10 mouse cellular contexts compared by ENCODE assay signal in the genomic region with DNA sequence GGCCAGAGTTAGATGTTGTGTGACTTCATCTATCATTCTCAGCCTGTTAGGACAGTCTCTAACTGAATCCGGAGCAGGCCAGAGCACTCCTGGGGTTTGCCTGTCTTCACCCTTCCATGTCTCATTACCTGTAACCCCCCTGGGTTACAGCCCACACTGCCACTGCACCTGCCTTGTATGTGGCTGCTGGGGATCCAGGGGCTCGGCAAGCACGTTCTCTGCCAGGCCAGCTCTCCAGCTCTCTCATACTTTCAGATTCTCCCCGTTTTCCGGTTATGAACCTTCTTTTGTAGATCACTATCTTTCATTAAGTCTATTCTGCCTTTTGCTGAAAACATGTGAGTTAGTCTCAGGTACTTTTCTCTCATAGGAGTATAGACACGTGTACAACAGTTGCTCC. TPM values are rescaled to one million over a fixed set of nuclear protein-coding genes. Genes with fewer than 3 reads are reported as not detected.
A peak's percentile ranks its signal among the peaks of the same experiment; 100 is the strongest.
DNase-seq lines count a peak whose midpoint lies in the region; ATAC-seq and TF ChIP-seq lines count a peak whose summit lies in the region.
"Had no signal": no experiment of that assay in that cellular context is flagged by ENCODE, and none has a peak within 500 bp of the region (broad histone marks: within the 10 kb centered on the region; RNA-seq: fewer than 3 reads in every experiment).

No protein-coding gene starts in this region.

- 84% methylated on average over 6 of the region's 6 CpGs for WGBS in forebrain, embryonic 12.5 days
- WGBS in forebrain, postnatal 0 days = 71% methylated on average over 6 of the region's 6 CpGs
- WGBS in midbrain, embryonic 12.5 days = 84% methylated on average over 6 of the region's 6 CpGs
- WGBS in midbrain, embryonic 14.5 days = 79% methylated on average over 6 of the region's 6 CpGs
- 63% methylated on average over 6 of the region's 6 CpGs for WGBS in liver, postnatal 0 days (ENCODE audit: insufficient replicate concordance)
- WGBS in hindbrain, embryonic 16.5 days = 72% methylated on average over 6 of the region's 6 CpGs

- peaks cover 20% of the 10 kb centered on the region for H3K4me1 ChIP-seq in forebrain, embryonic 12.5 days
- H3K4me1 ChIP-seq in forebrain, postnatal 0 days (ENCODE audit: insufficient read depth) = peaks cover 5% of the 10 kb centered on the region; the same call in 1 of the 2 replicates
- peaks cover 10% of the 10 kb centered on the region for H3K4me1 ChIP-seq in midbrain, embryonic 12.5 days
- H3K4me1 ChIP-seq in midbrain, embryonic 14.5 days (ENCODE audit: control insufficient read depth, insufficient read depth, low read length) = peaks cover 4% of the 10 kb centered on the region
- peaks cover 11% of the 10 kb centered on the region for H3K4me1 ChIP-seq in liver, postnatal 0 days (ENCODE audit: insufficient read depth)
- peaks cover 7% of the 10 kb centered on the region; the same call in 1 of the 2 replicates for H3K4me1 ChIP-seq in hindbrain, embryonic 16.5 days (ENCODE audit: control insufficient read depth, insufficient read depth, low read depth, low read length)

- 0 out of 2 replicates have a peak, but pooled peaks cover 7% of the 10 kb centered on the region for H3K9me3 ChIP-seq in forebrain, embryonic 12.5 days
- no peaks in the 10 kb centered on the region for H3K9me3 ChIP-seq in forebrain, postnatal 0 days (ENCODE audit: low read length)
- no peaks in the 10 kb centered on the region for H3K9me3 ChIP-seq in midbrain, embryonic 12.5 days
- no peaks in the 10 kb centered on the region for H3K9me3 ChIP-seq in midbrain, embryonic 14.5 days (ENCODE audit: control insufficient read depth, low read length)
- no peaks in the 10 kb centered on the region for H3K9me3 ChIP-seq in liver, postnatal 0 days (ENCODE audit: low read length)
- 0 out of 2 replicates have a peak, but pooled peaks cover 1% of the 10 kb centered on the region for H3K9me3 ChIP-seq in hindbrain, embryonic 16.5 days (ENCODE audit: control insufficient read depth, low read length)

- no peaks in the 10 kb centered on the region for H3K27me3 ChIP-seq in forebrain, embryonic 12.5 days
- H3K27me3 ChIP-seq in forebrain, postnatal 0 days (ENCODE audit: insufficient read depth, low read length) = no peaks in the 10 kb centered on the region
- H3K27me3 ChIP-seq in midbrain, embryonic 12.5 days = no peaks in the 10 kb centered on the region
- H3K27me3 ChIP-seq in midbrain, embryonic 14.5 days (ENCODE audit: control insufficient read depth, insufficient read depth, low read length) = no peaks in the 10 kb centered on the region
- H3K27me3 ChIP-seq in liver, postnatal 0 days (ENCODE audit: insufficient read depth, low read length) = no peaks in the 10 kb centered on the region
- no peaks in the 10 kb centered on the region for H3K27me3 ChIP-seq in hindbrain, embryonic 16.5 days (replicated peaks; ENCODE audit: control insufficient read depth, insufficient read depth, low read length)

- TF ChIP-seq EP300 in liver, postnatal 0 days (IDR thresholded peaks at IDR 0.05; ENCODE audit: low read depth) = no peak

- peak overlapping the region; percentile 89; the same call in 1 of the 2 replicates for H3K9ac ChIP-seq in forebrain, embryonic 12.5 days
- no peak overlapping the region for H3K9ac ChIP-seq in forebrain, postnatal 0 days
- peak overlapping the region; percentile 31; the same call in 1 of the 2 replicates for H3K9ac ChIP-seq in midbrain, embryonic 12.5 days (replicated peaks)
- H3K9ac ChIP-seq in midbrain, embryonic 14.5 days (replicated peaks; ENCODE audit: low read length) = no peak overlapping the region
- H3K9ac ChIP-seq in liver, postnatal 0 days (replicated peaks) = 0 out of 2 replicates have a peak overlapping the region, but pooled peaks have one; percentile 10
- H3K9ac ChIP-seq in hindbrain, embryonic 16.5 days (ENCODE audit: low read depth, low read length) = no peak overlapping the region

- peaks cover 29% of the 10 kb centered on the region for H3K36me3 ChIP-seq in forebrain, embryonic 12.5 days (replicated peaks)
- no peaks in the 10 kb centered on the region for H3K36me3 ChIP-seq in forebrain, postnatal 0 days (ENCODE audit: insufficient read depth)
- peaks cover 25% of the 10 kb centered on the region for H3K36me3 ChIP-seq in midbrain, embryonic 12.5 days
- peaks cover 11% of the 10 kb centered on the region for H3K36me3 ChIP-seq in midbrain, embryonic 14.5 days (ENCODE audit: control insufficient read depth, insufficient read depth, low read length)
- H3K36me3 ChIP-seq in liver, postnatal 0 days (replicated peaks; ENCODE audit: insufficient read depth, low read length) = peaks cover 19% of the 10 kb centered on the region
- peaks cover 3% of the 10 kb centered on the region; the same call in 1 of the 2 replicates for H3K36me3 ChIP-seq in hindbrain, embryonic 16.5 days (ENCODE audit: control insufficient read depth, insufficient read depth, low read length)

- no peak for TF ChIP-seq CTCF in forebrain, postnatal 0 days (IDR thresholded peaks at IDR 0.05; ENCODE audit: low read depth)
- no peak for TF ChIP-seq CTCF in liver, postnatal 0 days (IDR thresholded peaks at IDR 0.05; ENCODE audit: low read depth)

- no peak for DNase-seq in forebrain, postnatal 0 days
- no peak for DNase-seq in midbrain, embryonic 14.5 days
- no peak for DNase-seq in liver, postnatal 0 days
- peak; percentile 23 to 32 for DNase-seq in thymus, postnatal 36 days
- DNase-seq: cerebellum, postnatal 36 days; gastrocnemius, postnatal 14 days had no signal

- no peak overlapping the region for H3K27ac ChIP-seq in forebrain, embryonic 12.5 days
- H3K27ac ChIP-seq in forebrain, postnatal 0 days (ENCODE audit: low read depth, low read length) = no peak overlapping the region
- H3K27ac ChIP-seq in midbrain, embryonic 12.5 days (replicated peaks) = no peak overlapping the region
- H3K27ac ChIP-seq in midbrain, embryonic 14.5 days (replicated peaks; ENCODE audit: low read depth, low read length) = no peak overlapping the region
- peak overlapping the region; percentile 18; the same call in 1 of the 2 replicates for H3K27ac ChIP-seq in liver, postnatal 0 days (ENCODE audit: low read depth)
- H3K27ac ChIP-seq in hindbrain, embryonic 16.5 days (ENCODE audit: low read depth, low read length) = no peak overlapping the region

- peak overlapping the region; percentile 63 for H3K4me2 ChIP-seq in forebrain, embryonic 12.5 days
- H3K4me2 ChIP-seq in forebrain, postnatal 0 days (ENCODE audit: low read depth) = no peak overlapping the region
- no peak overlapping the region for H3K4me2 ChIP-seq in midbrain, embryonic 12.5 days (replicated peaks)
- H3K4me2 ChIP-seq in midbrain, embryonic 14.5 days (ENCODE audit: low read length) = no peak overlapping the region
- peak overlapping the region; percentile 86 for H3K4me2 ChIP-seq in liver, postnatal 0 days (ENCODE audit: low read depth, low read length)
- H3K4me2 ChIP-seq in hindbrain, embryonic 16.5 days (ENCODE audit: low read length) = no peak overlapping the region

- no peak for ATAC-seq in forebrain, embryonic 12.5 days (ENCODE audit: low FRiP score)
- no peak for ATAC-seq in forebrain, postnatal 0 days
- no peak for ATAC-seq in midbrain, embryonic 12.5 days (ENCODE audit: low FRiP score, low read depth)
- ATAC-seq in midbrain, embryonic 14.5 days (ENCODE audit: low FRiP score, low TSS enrichment) = no peak
- no peak for ATAC-seq in liver, postnatal 0 days
- ATAC-seq in frontal cortex, adult (ENCODE audit: low TSS enrichment) = no peak
- ATAC-seq in hindbrain, embryonic 16.5 days = no peak

- H3K4me3 ChIP-seq in forebrain, embryonic 12.5 days (replicated peaks) = no peak overlapping the region
- H3K4me3 ChIP-seq in forebrain, postnatal 0 days (ENCODE audit: low read depth, low read length) = no peak overlapping the region
- no peak overlapping the region for H3K4me3 ChIP-seq in midbrain, embryonic 12.5 days
- H3K4me3 ChIP-seq in midbrain, embryonic 14.5 days (replicated peaks; ENCODE audit: low read depth, low read length) = no peak overlapping the region
- peak overlapping the region; percentile 94 for H3K4me3 ChIP-seq in liver, postnatal 0 days (ENCODE audit: low read depth, low read length)
- no peak overlapping the region for H3K4me3 ChIP-seq in hindbrain, embryonic 16.5 days (ENCODE audit: low read length)

RNA-seq across cellular contexts. Expression of a gene that starts 2.0 kb away (rescaled TPM):
- 35.6 and 36.2 TPM in 2 replicates for polyA plus RNA-seq in forebrain, embryonic 12.5 days (2016; fragmentation: Nextera tagmentation; extraction: Ambion mirVana)
- 5.9 and 10.4 TPM in 2 replicates for total RNA-seq in forebrain, postnatal 0 days (2014; rRNA removed)
- polyA plus RNA-seq in forebrain, postnatal 0 days (2015; fragmentation: Nextera tagmentation; extraction: Ambion mirVana) = 3.1 and 4.2 TPM in 2 replicates
- 30.5 and 30.9 TPM in 2 replicates for polyA plus RNA-seq in midbrain, embryonic 12.5 days (2016; fragmentation: Nextera tagmentation; extraction: Ambion mirVana)
- polyA plus RNA-seq in midbrain, embryonic 14.5 days (2014; fragmentation: Nextera tagmentation; extraction: Ambion mirVana) = 6.7 and 10.8 TPM in 2 replicates
- polyA plus RNA-seq in liver, postnatal 0 days (2015; fragmentation: Nextera tagmentation; extraction: Ambion mirVana) = 9.1 and 10.0 TPM in 2 replicates
- polyA plus RNA-seq in hindbrain, embryonic 16.5 days (2015; fragmentation: Nextera tagmentation; extraction: Ambion mirVana) = 4.7 and 5.9 TPM in 2 replicates

Comparison
In these comparisons a context has a peak if more than half of its experiments do, and no peak if none do; other contexts are left out.
1. H3K4me2 ChIP-seq: peak in forebrain, embryonic 12.5 days (single experiment) and liver, postnatal 0 days (single experiment); none in forebrain, postnatal 0 days (single experiment), midbrain, embryonic 12.5 days (single experiment), midbrain, embryonic 14.5 days (single experiment) and hindbrain, embryonic 16.5 days (single experiment).
2. H3K9ac ChIP-seq: peak in forebrain, embryonic 12.5 days (single experiment), midbrain, embryonic 12.5 days (single experiment) and liver, postnatal 0 days (single experiment); none in forebrain, postnatal 0 days (single experiment), midbrain, embryonic 14.5 days (single experiment) and hindbrain, embryonic 16.5 days (single experiment).
3. DNase-seq: peak in thymus, postnatal 36 days (2 of 2); none in forebrain, postnatal 0 days (single experiment), midbrain, embryonic 14.5 days (single experiment) and liver, postnatal 0 days (single experiment).